Mouse (Mus musculus) spleen, postnatal 4 days (tissue): ENCODE data around the gene Fmo3.

Experiments used
- DNase-seq, 2 experiments: peaks; one replicate each; pipeline ENCODE4 v3.0.0; 2022; ENCODE audit warnings: low spot score in 2 of 2

The Fmo3 gene

GRCm38 (mm10) chr1:162984428-162984827 is at the start of gene Fmo3:
TSS of gene Fmo3 (minus strand) at chr1:162984528.
- no peak for DNase-seq

- DNase-seq, result no peak
These were observed 38.7 kb upstream of the Fmo3 start for GRCm38 (mm10) chr1:163023075-163023474.

GRCm38 (mm10) chr1:163009220-163009619 is 24.9 kb upstream of the Fmo3 start:
- no peak for DNase-seq

GRCm38 (mm10) chr1:163003496-163003895 is 19.2 kb upstream of the Fmo3 start:
- no peak for DNase-seq

- DNase-seq, result no peak
These were observed 17.0 kb upstream of the Fmo3 start for GRCm38 (mm10) chr1:163001271-163001829.

GRCm38 (mm10) chr1:162987546-162987945 is 3.2 kb upstream of the Fmo3 start:
- no peak for DNase-seq

GRCm38 (mm10) chr1:162986777-162987176 is 2.4 kb upstream of the Fmo3 start:
- no peak for DNase-seq

GRCm38 (mm10) chr1:162986121-162986748 is 1.9 kb upstream of the Fmo3 start:
- no peak for DNase-seq

GRCm38 (mm10) chr1:162963556-162963955 is 20.8 kb downstream of the Fmo3 start:
- no peak for DNase-seq

GRCm38 (mm10) chr1:162957422-162957821 is 26.9 kb downstream of the Fmo3 start:
- DNase-seq, result no peak

GRCm38 (mm10) chr1:162953079-162953478 is 31.2 kb downstream of the Fmo3 start:
- DNase-seq, result no peak

- no peak for DNase-seq
These were observed 34.6 kb downstream of the Fmo3 start for GRCm38 (mm10) chr1:162949763-162950162.

- no peak for DNase-seq
These were observed 36.4 kb downstream of the Fmo3 start for GRCm38 (mm10) chr1:162947934-162948333.

- no peak for DNase-seq
These were observed 37.3 kb downstream of the Fmo3 start for GRCm38 (mm10) chr1:162946837-162947558.

GRCm38 (mm10) chr1:162943700-162944099 is 40.6 kb downstream of the Fmo3 start:
- DNase-seq, result no peak

GRCm38 (mm10) chr1:162938696-162939351 is 45.5 kb downstream of the Fmo3 start:
- no peak for DNase-seq

- no peak for DNase-seq
These were observed 46.2 kb downstream of the Fmo3 start for GRCm38 (mm10) chr1:162937970-162938695.

GRCm38 (mm10) chr1:162937415-162937814 is 46.9 kb downstream of the Fmo3 start, which contains the start of gene Fmo6:
TSS of gene Fmo6 (minus strand) at chr1:162937515.
- no peak for DNase-seq

GRCm38 (mm10) chr1:162934374-162935012 is 49.8 kb downstream of the Fmo3 start:
- DNase-seq, result no peak

GRCm38 (mm10) chr1:162932386-162932785 is 51.9 kb downstream of the Fmo3 start:
- DNase-seq, result no peak

GRCm38 (mm10) chr1:162931880-162932279 is 52.4 kb downstream of the Fmo3 start:
- DNase-seq, result no peak
